Mouse (Mus musculus): ENCODE data around the gene Gmps. TPM values are rescaled to one million over a fixed set of nuclear protein-coding genes. Genes with fewer than 3 reads are reported as not detected.
A peak's percentile ranks its signal among the peaks of the same experiment; 100 is the strongest.

Gmps gene
- 50.3 and 53.9 TPM in 2 replicates for polyA plus RNA-seq (2015; fragmentation: Nextera tagmentation; extraction: Ambion mirVana)

DNA sequence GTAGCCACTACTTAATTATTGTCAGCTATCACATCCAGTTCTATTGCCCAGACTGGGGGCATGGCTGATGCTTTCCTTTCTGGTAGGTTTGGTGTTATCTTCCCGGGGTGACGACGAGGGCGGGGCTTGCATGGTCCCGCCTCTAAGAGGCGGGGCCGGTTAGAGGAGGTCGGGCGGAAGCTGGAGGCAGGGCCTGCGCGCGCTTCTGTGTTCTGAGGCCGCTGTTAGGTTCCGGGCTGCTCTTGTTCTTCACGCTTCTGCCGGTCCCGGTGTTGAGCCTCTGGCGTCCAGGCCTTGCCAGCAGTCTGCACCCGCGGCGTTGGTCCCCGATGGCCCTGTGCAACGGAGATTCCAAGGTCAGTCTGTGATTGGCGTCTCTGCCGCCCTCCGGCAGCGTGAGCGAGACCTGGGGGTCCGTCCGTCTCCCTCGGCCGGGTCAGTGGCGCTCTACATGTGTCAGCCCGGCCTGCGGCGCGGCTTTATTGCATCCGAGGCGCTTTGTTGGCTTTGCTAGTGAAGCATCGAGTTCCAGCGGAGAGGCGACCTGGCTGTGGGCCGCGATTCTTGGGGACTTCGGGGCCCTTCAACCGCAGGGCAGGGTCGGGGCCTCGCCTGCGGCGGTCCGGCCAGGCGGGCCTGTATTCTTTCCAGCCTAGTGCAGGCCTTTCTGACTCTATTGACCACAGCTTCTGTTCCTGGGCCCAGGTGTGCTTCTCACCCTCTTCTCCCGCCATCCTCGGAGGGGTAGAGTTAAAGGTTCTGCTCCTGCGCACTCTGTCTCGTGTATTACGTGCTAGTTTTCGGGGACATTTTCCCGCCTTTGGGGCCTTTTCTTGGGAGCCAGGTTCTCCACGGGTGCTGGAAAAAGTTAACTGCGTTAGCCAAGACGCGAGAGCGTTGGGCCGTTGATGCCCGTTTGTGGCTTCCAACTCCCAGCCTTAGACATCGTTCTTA lies at the start of gene Gmps:
Gene Gmps, plus strand, starts transcription at position 152 of the 954 bp plus-strand sequence.
- ATAC-seq, result peak; percentile 99
- peaks cover 11% of the 10 kb centered on the region for H3K36me3 ChIP-seq
- peak within 1 kb of the TSS; percentile 91 for H3K4me3 ChIP-seq (replicated peaks)
- H3K4me1 ChIP-seq (replicated peaks), result peaks cover 24% of the 10 kb centered on the region
- H3K4me2 ChIP-seq (replicated peaks), result peak within 1 kb of the TSS; percentile 67
- no peaks in the 10 kb centered on the region for H3K9me3 ChIP-seq
- under 1% methylated on average over 66 of the region's 67 CpGs for WGBS
- peak within 1 kb of the TSS; percentile 95 for H3K9ac ChIP-seq (replicated peaks)
- H3K27ac ChIP-seq, result peak within 1 kb of the TSS; percentile 90
- H3K27me3 ChIP-seq, result no peaks in the 10 kb centered on the region

DNA sequence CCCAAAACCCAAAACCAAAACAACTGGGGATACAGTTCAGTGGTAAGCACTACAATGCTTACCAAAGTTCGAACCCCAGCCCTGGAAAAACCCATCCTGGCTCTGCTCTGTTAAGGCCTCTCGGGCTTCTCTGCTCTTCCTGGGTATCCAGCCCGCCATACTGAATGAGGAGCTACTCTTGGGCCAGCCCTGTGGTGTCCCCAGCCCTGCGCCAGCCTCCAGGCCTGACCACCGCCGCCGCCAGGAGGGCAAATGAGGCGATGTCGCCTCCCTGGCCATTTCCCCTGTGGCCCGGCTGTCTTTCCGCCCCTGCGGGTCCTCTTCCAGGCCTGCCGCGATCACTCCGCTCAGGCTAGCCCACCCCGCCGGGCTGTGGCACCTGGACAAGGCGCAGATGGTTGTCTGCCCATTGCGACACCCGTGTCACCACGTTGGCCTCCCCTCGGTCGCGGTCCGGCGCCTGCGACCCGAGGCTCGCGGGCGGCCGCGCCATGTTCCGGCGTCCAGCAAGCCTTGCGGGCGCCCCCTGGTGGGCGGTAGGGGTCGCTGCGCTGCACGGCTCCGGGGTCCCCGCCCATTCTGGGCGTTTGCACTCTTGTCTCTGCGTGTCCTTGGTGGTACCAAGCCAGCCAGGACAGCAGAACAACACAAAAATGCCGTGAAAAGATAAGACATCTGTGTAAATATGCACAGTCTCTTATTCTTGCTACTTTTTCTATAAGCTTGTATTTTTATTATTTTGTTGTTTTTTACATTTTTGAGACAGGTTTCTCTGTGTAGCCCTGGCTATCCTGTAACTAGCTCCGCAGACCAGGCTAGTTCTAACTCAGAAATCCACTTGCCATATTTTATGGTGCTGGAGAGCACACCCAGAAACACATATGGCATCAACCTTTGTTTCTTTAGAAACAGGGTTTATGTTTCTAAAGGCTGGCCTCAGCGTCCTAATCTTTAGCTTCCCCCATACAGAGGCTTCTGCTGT lies 46.7 kb upstream of the Gmps start, which contains the start of gene E130311K13Rik:
Gene E130311K13Rik, minus strand, starts transcription at position 595 of the 982 bp plus-strand sequence.
- H3K4me2 ChIP-seq (replicated peaks), result peak within 1 kb of the TSS; percentile 67
- no peaks in the 10 kb centered on the region for H3K27me3 ChIP-seq
- H3K4me3 ChIP-seq (replicated peaks), result peak within 1 kb of the TSS; percentile 69
- H3K9me3 ChIP-seq, result no peaks in the 10 kb centered on the region
- WGBS, result 5% methylated on average over 48 of the region's 48 CpGs
- H3K4me1 ChIP-seq (replicated peaks), result no peaks in the 10 kb centered on the region
- ATAC-seq, result peak; percentile 98
- no peaks in the 10 kb centered on the region for H3K36me3 ChIP-seq
- peak within 1 kb of the TSS; percentile 80 for H3K27ac ChIP-seq
- peak within 1 kb of the TSS; percentile 88 for H3K9ac ChIP-seq (replicated peaks)

DNA sequence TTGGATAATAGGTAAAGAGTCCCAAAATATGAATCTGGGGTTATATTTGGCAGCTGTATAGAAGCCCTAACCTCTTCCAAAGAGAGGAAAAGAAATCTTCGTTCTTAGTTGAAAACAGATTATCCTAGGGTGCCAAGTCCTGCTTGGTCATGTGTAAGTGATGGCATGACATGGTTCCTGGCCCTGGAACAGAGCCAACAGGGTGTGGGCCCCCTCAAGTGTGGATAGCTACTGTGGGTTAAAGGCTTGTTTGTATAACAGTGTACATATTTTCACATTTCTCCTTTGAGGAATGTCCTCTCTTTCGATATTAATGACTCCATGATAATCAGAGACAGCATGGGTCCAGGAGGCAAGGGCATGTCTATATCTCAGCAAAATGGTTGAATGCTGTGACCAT lies 37.0 kb upstream of the Gmps start:
- no peaks in the 10 kb centered on the region for H3K27me3 ChIP-seq
- H3K9ac ChIP-seq (replicated peaks), result no peak overlapping the region
- WGBS, result 91% methylated on average over 2 of the region's 2 CpGs
- H3K9me3 ChIP-seq, result no peaks in the 10 kb centered on the region
- no peak for ATAC-seq
- no peak overlapping the region for H3K27ac ChIP-seq
- peaks cover 6% of the 10 kb centered on the region for H3K36me3 ChIP-seq
- no peak overlapping the region for H3K4me2 ChIP-seq (replicated peaks)
- H3K4me1 ChIP-seq (replicated peaks), result no peaks in the 10 kb centered on the region
- H3K4me3 ChIP-seq (replicated peaks), result no peak overlapping the region

DNA sequence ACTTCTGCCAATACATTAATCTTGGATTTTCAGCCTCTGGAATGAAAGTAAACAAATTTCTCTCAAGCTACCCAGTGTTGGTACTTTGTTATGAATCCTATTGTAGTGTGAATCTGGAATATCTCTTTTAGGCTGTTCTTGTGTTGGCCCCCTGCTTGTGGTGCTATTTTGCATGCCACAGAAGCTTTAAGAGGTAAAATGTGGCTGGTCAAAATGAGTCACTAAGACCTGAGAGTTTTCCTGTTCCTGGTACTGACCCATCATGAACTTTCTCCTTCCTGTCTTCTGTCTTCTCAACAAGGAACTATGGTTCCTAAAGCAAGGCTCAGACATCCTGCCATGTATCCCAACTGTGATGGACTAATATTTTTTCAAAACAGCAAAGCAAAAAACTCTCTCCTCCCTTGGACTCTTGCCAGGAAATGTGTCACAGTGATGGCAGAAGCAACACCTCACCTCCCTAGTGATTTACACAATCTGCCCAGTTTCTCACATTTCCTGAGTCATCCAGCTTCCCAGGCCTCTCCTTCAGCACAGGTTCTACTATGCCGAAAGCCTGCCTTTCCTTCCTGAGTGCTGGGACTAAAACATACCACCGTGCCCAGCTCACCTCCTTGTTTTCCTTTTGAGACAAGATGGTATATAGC lies 34.6 kb upstream of the Gmps start:
- Histone ChIP-seq H3K4me1 (replicated peaks) (no peaks in the 10 kb centered on the region), H3K9ac (replicated peaks) (no peak overlapping the region), H3K27ac (no peak overlapping the region), H3K27me3 (no peaks in the 10 kb centered on the region), H3K4me3 (replicated peaks) (no peak overlapping the region), H3K36me3 (peaks cover 12% of the 10 kb centered on the region), H3K9me3 (no peaks in the 10 kb centered on the region), H3K4me2 (replicated peaks) (no peak overlapping the region)
- ATAC-seq, result no peak
- 91% methylated on average over 2 of the region's 2 CpGs for WGBS

DNA sequence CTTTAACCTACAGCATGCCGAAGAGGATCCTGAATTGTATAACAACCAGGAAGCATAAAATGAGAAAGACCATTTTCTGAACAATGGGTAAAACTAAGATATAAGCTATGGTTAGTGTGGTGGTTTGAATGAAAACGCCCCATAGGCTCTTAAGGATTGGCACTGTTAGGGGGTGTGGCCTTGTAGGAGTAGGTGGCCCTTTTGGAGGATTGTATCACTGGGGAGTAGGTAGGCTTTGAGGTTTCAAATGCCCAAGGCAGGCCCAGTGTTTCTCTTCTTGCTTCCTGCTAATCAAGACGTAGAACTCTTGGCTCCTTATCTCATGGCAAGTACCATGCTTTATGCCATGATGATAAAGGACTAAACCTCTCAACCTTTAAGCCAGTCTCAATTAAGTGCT lies 26.1 kb upstream of the Gmps start:
- no peak overlapping the region for H3K4me2 ChIP-seq (replicated peaks)
- no peak overlapping the region for H3K27ac ChIP-seq
- H3K27me3 ChIP-seq, result no peaks in the 10 kb centered on the region
- no peaks in the 10 kb centered on the region for H3K4me1 ChIP-seq (replicated peaks)
- no peaks in the 10 kb centered on the region for H3K9me3 ChIP-seq
- WGBS, result 84% methylated on average over 3 of the region's 3 CpGs
- no peak overlapping the region for H3K4me3 ChIP-seq (replicated peaks)
- no peak for ATAC-seq
- no peak overlapping the region for H3K9ac ChIP-seq (replicated peaks)
- H3K36me3 ChIP-seq, result peaks cover 4% of the 10 kb centered on the region; the same call in 1 of the 2 replicates

DNA sequence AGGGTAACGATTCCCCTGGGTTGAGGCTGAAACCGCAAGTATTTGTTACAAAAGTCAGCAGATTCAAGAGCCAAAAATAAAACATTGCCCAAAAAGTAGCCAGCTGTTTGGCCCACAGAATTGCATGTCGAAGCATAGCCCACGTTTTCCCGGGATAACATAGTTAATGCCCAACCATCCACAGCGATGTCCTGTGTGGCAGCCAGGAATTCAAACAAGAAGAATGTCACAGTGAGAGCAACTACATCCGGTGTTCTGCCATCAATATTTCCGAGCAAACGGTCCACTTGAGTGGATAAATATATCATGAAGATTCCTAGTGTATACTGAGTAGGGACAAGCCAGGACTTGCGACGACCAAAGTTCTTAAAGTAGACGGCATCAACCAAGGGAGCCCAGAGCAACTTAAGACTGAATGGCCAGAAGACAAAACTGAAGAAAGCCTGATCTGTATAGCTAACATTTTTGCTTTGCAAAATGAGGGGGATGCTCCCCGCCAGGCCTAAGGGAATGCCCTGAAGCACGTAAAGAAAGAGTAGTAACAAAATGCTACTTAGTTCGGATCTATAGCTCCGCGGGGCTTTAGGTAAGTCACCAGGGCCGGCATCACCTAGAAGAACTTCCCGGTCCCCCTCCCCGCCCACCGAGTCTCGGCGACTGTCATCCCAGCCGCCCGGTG lies 12.3 kb upstream of the Gmps start:
- H3K4me2 ChIP-seq (replicated peaks), result peak overlapping the region; percentile 72
- WGBS, result 9% methylated on average over 25 of the region's 25 CpGs
- peaks cover 28% of the 10 kb centered on the region for H3K4me1 ChIP-seq (replicated peaks)
- peak overlapping the region; percentile 91 for H3K4me3 ChIP-seq (replicated peaks)
- peak overlapping the region; percentile 88 for H3K27ac ChIP-seq
- no peaks in the 10 kb centered on the region for H3K36me3 ChIP-seq
- peak overlapping the region; percentile 90 for H3K9ac ChIP-seq (replicated peaks)
- H3K9me3 ChIP-seq, result no peaks in the 10 kb centered on the region
- no peak for ATAC-seq
- peaks cover 13% of the 10 kb centered on the region for H3K27me3 ChIP-seq

DNA sequence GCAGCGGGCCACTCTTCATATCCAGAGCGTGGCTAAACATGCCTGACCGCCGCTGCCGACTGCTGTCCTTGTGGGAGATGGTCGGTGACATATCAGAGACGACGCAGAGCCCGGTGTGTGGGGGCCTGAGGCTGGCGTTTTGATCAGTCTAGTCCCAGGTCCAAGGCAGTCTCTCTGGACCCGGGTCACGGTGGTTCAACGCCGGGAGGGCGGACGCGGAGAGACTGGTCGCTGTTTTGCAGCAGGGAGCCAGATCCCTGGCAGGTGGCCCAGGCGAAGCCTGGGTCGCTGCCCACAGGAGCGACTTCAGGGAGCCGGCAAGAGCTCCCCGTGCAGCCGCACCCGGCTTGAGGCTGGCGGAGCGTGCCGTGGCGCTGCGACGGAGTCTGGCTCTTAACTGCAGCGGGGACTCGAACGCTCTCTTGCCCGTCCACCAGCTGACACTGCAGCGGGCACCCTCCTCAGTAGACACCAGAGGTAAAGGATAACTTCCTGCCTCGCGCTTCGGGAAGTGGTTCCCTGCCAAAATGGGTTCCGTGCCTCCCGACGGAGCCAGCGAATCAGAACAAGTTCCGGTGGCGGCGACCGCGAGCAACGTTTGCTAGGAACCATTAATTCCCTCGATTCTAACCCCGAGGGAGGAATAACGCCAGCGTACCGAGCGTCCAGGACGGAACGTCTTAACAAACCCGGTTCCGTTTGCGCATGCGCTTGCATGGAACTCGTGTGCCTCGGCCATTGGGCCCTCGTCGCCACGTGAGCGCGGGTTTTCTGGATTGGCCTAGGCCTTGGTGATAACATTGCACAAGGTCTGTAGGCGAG lies 11.6 kb upstream of the Gmps start, which contains the start of gene Slc33a1:
Gene Slc33a1, minus strand, starts transcription at position 669 of the 822 bp plus-strand sequence.
- H3K9ac ChIP-seq (replicated peaks), result peak within 1 kb of the TSS; percentile 90
- under 1% methylated on average over 68 of the region's 69 CpGs for WGBS
- H3K36me3 ChIP-seq, result no peaks in the 10 kb centered on the region
- H3K9me3 ChIP-seq, result no peaks in the 10 kb centered on the region
- peak within 1 kb of the TSS; percentile 91 for H3K4me3 ChIP-seq (replicated peaks)
- peak; percentile 97 for ATAC-seq
- H3K27me3 ChIP-seq, result peaks cover 15% of the 10 kb centered on the region
- H3K4me2 ChIP-seq (replicated peaks), result peak within 1 kb of the TSS; percentile 72
- H3K4me1 ChIP-seq (replicated peaks), result peaks cover 28% of the 10 kb centered on the region
- H3K27ac ChIP-seq, result peak within 1 kb of the TSS; percentile 88

DNA sequence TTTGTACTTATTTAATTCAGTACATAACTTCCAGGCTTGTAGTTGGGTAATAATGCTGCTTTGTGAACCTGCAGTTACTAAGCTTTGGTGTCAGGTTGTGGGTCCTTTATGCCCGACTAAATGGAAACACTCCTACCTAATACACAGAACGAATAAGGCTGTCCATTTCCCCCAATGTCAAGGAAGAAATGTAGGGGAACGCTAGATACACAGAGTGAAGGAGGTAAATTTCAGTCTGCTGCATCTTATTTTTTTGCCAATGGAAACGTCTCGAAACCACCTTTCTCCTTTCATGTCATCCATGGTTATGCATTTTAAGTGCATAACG lies 11.0 kb upstream of the Gmps start:
- Histone ChIP-seq H3K27ac (peak overlapping the region; percentile 4; the same call in 1 of the 2 replicates), H3K4me1 (replicated peaks) (peaks cover 28% of the 10 kb centered on the region), H3K4me3 (replicated peaks) (peak overlapping the region; percentile 91), H3K9ac (replicated peaks) (no peak overlapping the region), H3K36me3 (no peaks in the 10 kb centered on the region), H3K27me3 (peaks cover 15% of the 10 kb centered on the region), H3K4me2 (replicated peaks) (peak overlapping the region; percentile 72), H3K9me3 (no peaks in the 10 kb centered on the region)
- 81% methylated on average over 6 of the region's 6 CpGs for WGBS
- ATAC-seq, result no peak

DNA sequence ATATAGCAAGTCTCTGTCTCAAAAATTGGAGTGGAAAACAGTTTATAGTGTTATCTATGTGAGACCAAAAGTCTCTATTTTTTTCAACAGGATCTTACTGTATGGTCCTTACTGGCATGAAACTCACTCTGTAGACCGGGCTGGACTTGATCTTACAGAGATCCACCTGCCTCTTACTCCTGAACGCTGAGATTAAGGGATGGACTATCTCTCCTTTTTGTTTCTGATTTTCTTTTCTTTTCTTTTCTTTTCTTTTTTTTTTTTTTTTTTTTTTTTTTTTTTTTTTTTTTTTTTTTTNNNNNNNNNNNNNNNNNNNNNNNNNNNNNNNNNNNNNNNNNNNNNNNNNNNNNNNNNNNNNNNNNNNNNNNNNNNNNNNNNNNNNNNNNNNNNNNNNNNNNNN lies 10.0 kb upstream of the Gmps start:
- no peak overlapping the region for H3K4me2 ChIP-seq (replicated peaks)
- WGBS, result 74% methylated on average over 2 of the region's 2 CpGs
- no peaks in the 10 kb centered on the region for H3K36me3 ChIP-seq
- no peak for ATAC-seq
- no peak overlapping the region for H3K9ac ChIP-seq (replicated peaks)
- H3K9me3 ChIP-seq, result no peaks in the 10 kb centered on the region
- H3K27ac ChIP-seq, result no peak overlapping the region
- no peak overlapping the region for H3K4me3 ChIP-seq (replicated peaks)
- H3K27me3 ChIP-seq, result peaks cover 15% of the 10 kb centered on the region
- H3K4me1 ChIP-seq (replicated peaks), result peaks cover 27% of the 10 kb centered on the region

DNA sequence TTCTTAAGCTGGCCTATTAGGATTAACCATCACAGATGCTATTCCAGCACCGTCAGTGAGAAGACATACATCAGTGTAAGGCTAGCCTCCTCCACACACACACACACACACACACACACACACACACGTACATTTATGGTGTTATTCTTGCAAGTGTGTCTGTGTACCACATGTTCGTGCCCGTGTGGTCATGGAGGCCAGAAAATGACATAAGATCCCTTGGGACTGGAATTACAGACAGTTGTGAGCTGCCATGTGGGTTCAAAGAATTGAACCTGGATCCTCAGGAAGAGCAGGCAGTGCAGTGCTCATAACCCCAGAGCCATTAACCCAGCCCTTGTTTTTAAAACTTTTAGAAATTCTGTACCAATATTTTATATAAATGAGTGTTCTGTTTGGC lies 2.0 kb downstream of the Gmps start:
- WGBS, result 72% methylated on average over 4 of the region's 4 CpGs
- no peak for ATAC-seq
- Histone ChIP-seq H3K27ac (no peak overlapping the region), H3K4me3 (replicated peaks) (0 out of 2 replicates have a peak overlapping the region, but pooled peaks have one; percentile 91), H3K9ac (replicated peaks) (no peak overlapping the region), H3K27me3 (no peaks in the 10 kb centered on the region), H3K36me3 (peaks cover 21% of the 10 kb centered on the region), H3K9me3 (no peaks in the 10 kb centered on the region), H3K4me2 (replicated peaks) (peak overlapping the region; percentile 67; the same call in 1 of the 2 replicates), H3K4me1 (replicated peaks) (peaks cover 24% of the 10 kb centered on the region)
